Mouse (Mus musculus) myocyte (in vitro differentiated cells): ENCODE results near the gene Gm42715. TPM values are rescaled to one million over a fixed set of nuclear protein-coding genes. Genes with fewer than 3 reads are reported as not detected.
A peak's percentile ranks its signal among the peaks of the same experiment; 100 is the strongest.

Experiments used
- H3K27me3 ChIP-seq: one replicate; pipeline ENCODE4 v1.6.1; 2011; ENCODE audit not compliant: control insufficient read depth, insufficient read depth, insufficient read length
- H3K36me3 ChIP-seq: one replicate; pipeline ENCODE4 v1.6.1; 2011; ENCODE audit not compliant: control insufficient read depth, insufficient read depth
- H3K4me2 ChIP-seq: one replicate; pipeline ENCODE4 v1.6.1; 2011; ENCODE audit warnings: low read depth, control low read depth
- H3K4me3 ChIP-seq: one replicate; pipeline ENCODE4 v1.5.1; 2011; ENCODE audit warnings: mild to moderate bottlenecking, control low read depth, moderate library complexity
- H3K79me2 ChIP-seq: one replicate; pipeline ENCODE4 v1.6.1; 2011; ENCODE audit not compliant: control insufficient read depth, insufficient read depth
- H3ac ChIP-seq: one replicate; pipeline ENCODE4 v1.6.1; 2011; ENCODE audit not compliant: control insufficient read depth, insufficient read length
- CEBPB ChIP-seq: IDR thresholded peaks from 2 replicates; pipeline ENCODE4 v1.6.1; 2011; ENCODE audit warnings: mild to moderate bottlenecking, moderate library complexity; ENCODE audit not compliant: poor library complexity, insufficient read depth, severe bottlenecking
- E2F4 ChIP-seq: IDR thresholded peaks from one replicate; pipeline ENCODE4 v1.6.1; 2011; ENCODE audit warnings: mild to moderate bottlenecking, control low read depth, moderate library complexity; ENCODE audit not compliant: insufficient read depth
- MAX ChIP-seq: IDR thresholded peaks from one replicate; pipeline ENCODE4 v1.6.1; 2011; ENCODE audit warnings: low read depth, mild to moderate bottlenecking, control low read depth
- MYOD1 ChIP-seq, 3 experiments: IDR thresholded peaks; one replicate each; pipeline ENCODE4 v1.6.1; 2011; ENCODE audit warnings: control low read depth in 2 of 3, low read depth in 2 of 3, mild to moderate bottlenecking in 2 of 3, moderate library complexity in 1 of 3; ENCODE audit not compliant: insufficient read length in 2 of 3, control insufficient read depth in 1 of 3
- MYOG ChIP-seq, 3 experiments: IDR thresholded peaks; one replicate each; pipeline ENCODE4 v1.6.1; 2011; ENCODE audit warnings: control low read depth in 2 of 3, low read depth in 2 of 3, mild to moderate bottlenecking in 2 of 3; ENCODE audit not compliant: insufficient read length in 2 of 3, control insufficient read depth in 1 of 3, insufficient read depth in 1 of 3
- POLR2A ChIP-seq: IDR thresholded peaks from one replicate; pipeline ENCODE4 v1.6.1; 2011; ENCODE audit warnings: low read depth, mild to moderate bottlenecking, control low read depth, moderate library complexity; ENCODE audit not compliant: insufficient read length
- POLR2AphosphoS2 ChIP-seq: IDR thresholded peaks from one replicate; pipeline ENCODE4 v1.6.1; 2011; ENCODE audit warnings: low read depth, control low read depth; ENCODE audit not compliant: insufficient read length
- REST ChIP-seq: IDR thresholded peaks from one replicate; pipeline ENCODE4 v1.6.1; 2011; ENCODE audit warnings: mild to moderate bottlenecking, control low read depth, moderate library complexity; ENCODE audit not compliant: insufficient read depth, insufficient read length
- SRF ChIP-seq: IDR thresholded peaks from one replicate; pipeline ENCODE4 v1.6.1; 2011; ENCODE audit warnings: low read depth; ENCODE audit not compliant: control insufficient read depth, insufficient read length
- TCF12 ChIP-seq: IDR thresholded peaks from one replicate; pipeline ENCODE4 v1.6.1; 2011; ENCODE audit warnings: mild to moderate bottlenecking, control low read depth; ENCODE audit not compliant: poor library complexity, insufficient read depth, severe bottlenecking
- TCF3 ChIP-seq: IDR thresholded peaks from one replicate; pipeline ENCODE4 v1.6.1; 2011; ENCODE audit warnings: low read depth, control low read depth; ENCODE audit not compliant: insufficient read length
- USF1 ChIP-seq: IDR thresholded peaks from one replicate; pipeline ENCODE4 v1.6.1; 2011; ENCODE audit warnings: low read depth, mild to moderate bottlenecking, control low read depth, moderate library complexity
- polyA plus RNA-seq: library from polyadenylated mRNA; unstranded; fragments of >200 nt; fragmentation: generic; extraction: Trizol; gene quantifications from one replicate; pipeline ENCODE4 v1.2.1, GENCODE M21; 2012; ENCODE audit warnings: missing spikeins

The Gm42715 gene
- polyA plus RNA-seq, 1 experiment: 6.8 TPM

DNA sequence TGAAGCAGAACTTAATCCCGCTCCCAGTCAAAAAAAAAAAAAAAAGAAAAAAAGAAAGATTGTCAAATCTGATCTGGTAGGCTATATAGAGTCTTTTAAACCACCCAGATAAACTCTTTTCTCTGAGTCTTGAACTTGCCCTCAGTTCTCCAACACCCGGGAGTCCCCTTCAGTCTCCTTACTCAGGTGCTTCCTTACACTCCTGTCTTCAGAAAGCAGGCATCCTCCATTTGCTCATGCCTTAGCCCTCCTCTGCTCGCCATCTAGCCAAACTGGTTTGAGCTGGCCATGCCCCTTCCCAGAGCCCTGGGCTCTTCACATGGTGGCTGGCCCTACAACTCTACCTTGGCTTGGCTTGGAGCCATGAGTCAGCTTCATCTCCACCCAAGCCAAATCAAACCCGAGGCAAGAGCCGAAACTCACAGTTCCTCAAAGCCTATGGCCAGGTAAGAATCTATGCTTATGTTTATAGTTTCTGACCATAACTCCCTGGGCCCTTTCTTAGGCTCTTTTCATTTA, 42.0 kb downstream of the Gm42715 start, which contains the start of gene Tmem265:
Gene Tmem265 (plus strand): TSS at position 51 of the 519 bp plus-strand sequence.
- no peak for TF ChIP-seq MYOD1 (IDR thresholded peaks at IDR 0.05; ENCODE audit: control insufficient read depth in 1 of 3, insufficient read length in 2 of 3, low read depth in 2 of 3)
- no peak for TF ChIP-seq USF1
- no peak for TF ChIP-seq CEBPB
- TF ChIP-seq REST: no peak
- no peak for TF ChIP-seq TCF12
- TF ChIP-seq MYOG (IDR thresholded peaks at IDR 0.05; ENCODE audit: control insufficient read depth in 1 of 3, insufficient read depth in 1 of 3, insufficient read length in 2 of 3, low read depth in 2 of 3): no peak
- TF ChIP-seq SRF: no peak
- no peak for TF ChIP-seq TCF3
- no peak for TF ChIP-seq POLR2AphosphoS2
- no peak for TF ChIP-seq MAX
- TF ChIP-seq POLR2A: no peak
- no peak for TF ChIP-seq E2F4
- H3K27me3 ChIP-seq: no peaks in the 10 kb centered on the region
- peaks cover 35% of the 10 kb centered on the region for H3K36me3 ChIP-seq
- H3K79me2 ChIP-seq: no peaks in the 10 kb centered on the region
- no peak within 1 kb of the TSS for H3K4me2 ChIP-seq
- H3K4me3 ChIP-seq: no peak within 1 kb of the TSS
- no peak within 1 kb of the TSS for H3ac ChIP-seq

DNA sequence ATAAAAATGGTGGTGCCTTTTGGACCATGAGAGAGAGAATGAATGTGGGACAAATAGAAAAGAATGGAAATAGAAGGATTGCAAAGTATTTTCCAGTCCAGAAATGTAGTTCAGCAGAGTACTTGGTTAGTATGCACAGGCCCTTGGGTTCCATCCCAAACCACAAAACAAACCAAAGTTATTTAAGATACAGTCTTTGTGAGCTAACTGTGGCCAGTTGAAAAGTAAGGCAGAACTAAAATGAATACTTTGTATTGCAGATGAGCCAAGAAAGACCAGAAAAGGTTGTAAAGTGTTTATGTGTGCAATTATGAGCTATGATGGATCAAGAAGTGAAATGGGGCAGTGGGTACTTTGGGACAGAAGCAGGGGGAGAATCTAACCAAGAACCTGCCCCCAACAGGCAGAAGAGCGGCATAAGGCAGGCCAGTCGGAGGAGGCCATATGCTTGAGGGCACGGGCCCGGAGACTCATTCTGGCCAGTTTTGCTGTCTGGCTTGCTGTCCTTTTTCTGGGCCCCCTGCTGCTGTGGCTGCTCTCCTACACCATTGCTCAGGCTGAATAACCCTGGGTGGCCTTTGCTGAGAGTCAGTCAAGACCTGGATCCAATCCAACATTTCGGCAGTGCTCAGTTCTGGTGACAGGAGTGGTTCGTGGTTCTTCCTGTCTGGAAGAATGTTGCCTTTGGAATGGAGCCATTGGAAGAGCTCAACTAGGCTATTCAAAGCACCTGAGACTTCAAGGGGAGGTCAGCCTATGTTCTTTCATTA, 45.2 kb downstream of the Gm42715 start:
- no peak overlapping the region for H3K4me3 ChIP-seq
- no peak overlapping the region for H3ac ChIP-seq
- H3K4me2 ChIP-seq: no peak overlapping the region
- peaks cover 19% of the 10 kb centered on the region for H3K36me3 ChIP-seq
- TF ChIP-seq CEBPB (no peak), POLR2A (no peak), POLR2AphosphoS2 (peak; percentile 19), MYOG (IDR thresholded peaks at IDR 0.05; ENCODE audit: control insufficient read depth in 1 of 3, insufficient read depth in 1 of 3, insufficient read length in 2 of 3, low read depth in 2 of 3) (no peak), SRF (no peak)
- no peaks in the 10 kb centered on the region for H3K27me3 ChIP-seq
- no peaks in the 10 kb centered on the region for H3K79me2 ChIP-seq

DNA sequence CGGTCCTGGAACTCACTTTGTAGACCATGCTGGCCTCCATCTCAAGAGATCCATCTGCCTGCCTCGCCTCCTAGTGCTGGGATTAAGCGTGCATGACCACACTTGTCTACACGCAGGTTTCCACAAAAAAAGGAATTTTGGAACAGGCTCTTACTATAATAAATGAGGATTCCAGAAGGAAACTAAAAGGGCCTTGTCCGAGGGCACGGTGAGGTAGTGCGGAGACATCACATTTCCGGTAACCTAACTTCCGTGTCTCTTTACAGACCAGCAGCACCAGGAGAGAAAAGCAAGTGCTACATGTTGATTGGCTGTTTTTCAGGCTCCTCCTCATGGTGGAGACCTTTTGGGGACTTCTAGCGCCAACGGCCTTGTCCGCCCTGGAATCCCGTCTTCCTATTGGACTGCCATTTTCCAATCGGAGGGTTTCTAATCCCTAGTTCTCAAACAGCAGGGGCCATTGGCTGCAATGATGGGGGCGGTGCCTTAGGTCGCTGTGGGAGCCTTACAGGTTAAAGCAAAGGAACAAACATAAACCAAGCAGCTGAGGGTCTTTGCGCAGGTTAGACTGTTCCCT, 53.6 kb downstream of the Gm42715 start, which contains the start of gene Phkg2:
Gene Phkg2 (plus strand): TSS at position 446 of the 577 bp plus-strand sequence.
- Histone ChIP-seq H3ac (peak within 1 kb of the TSS; percentile 25), H3K4me3 (peak within 1 kb of the TSS; percentile 59), H3K79me2 (peaks cover 12% of the 10 kb centered on the region), H3K27me3 (no peaks in the 10 kb centered on the region), H3K36me3 (no peaks in the 10 kb centered on the region), H3K4me2 (peak within 1 kb of the TSS; percentile 94)
- TF ChIP-seq POLR2AphosphoS2: peak; percentile 61
- no peak for TF ChIP-seq MYOG (IDR thresholded peaks at IDR 0.05; ENCODE audit: control insufficient read depth in 1 of 3, insufficient read depth in 1 of 3, insufficient read length in 2 of 3, low read depth in 2 of 3)
- TF ChIP-seq CEBPB: no peak
- no peak for TF ChIP-seq USF1
- TF ChIP-seq SRF: peak; percentile 61
- TF ChIP-seq POLR2A: peak; percentile 68
- TF ChIP-seq TCF12: no peak

DNA sequence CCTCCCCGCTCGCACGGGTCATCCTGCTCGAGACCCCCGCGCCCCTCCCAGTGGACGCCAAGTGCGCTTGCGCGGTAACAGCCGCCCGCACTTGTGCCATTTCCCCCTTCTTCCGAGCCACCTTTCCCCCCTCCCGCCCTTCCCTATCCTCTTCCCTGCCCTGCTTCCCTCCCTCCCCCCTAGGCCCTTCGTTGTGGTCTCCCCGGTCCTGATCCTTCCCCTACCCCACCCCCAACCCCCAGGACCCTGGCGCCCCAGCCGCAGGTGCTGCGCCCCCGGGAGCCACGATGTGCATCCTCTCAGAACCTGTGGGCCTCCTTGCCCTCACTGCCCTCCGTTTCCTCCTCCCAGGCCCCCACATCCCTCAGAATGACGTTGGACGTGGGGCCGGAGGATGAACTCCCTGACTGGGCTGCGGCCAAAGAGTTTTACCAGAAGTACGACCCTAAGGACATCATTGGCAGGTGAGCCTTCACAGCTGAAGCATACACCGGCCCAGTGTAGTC, 54.2 kb downstream of the Gm42715 start:
- no peaks in the 10 kb centered on the region for H3K27me3 ChIP-seq
- TF ChIP-seq REST: no peak
- TF ChIP-seq CEBPB: no peak
- no peak for TF ChIP-seq POLR2AphosphoS2
- no peak for TF ChIP-seq SRF
- no peak for TF ChIP-seq E2F4
- peak overlapping the region; percentile 94 for H3K4me2 ChIP-seq
- H3K36me3 ChIP-seq: peaks cover 3% of the 10 kb centered on the region
- peak overlapping the region; percentile 59 for H3K4me3 ChIP-seq
- H3K79me2 ChIP-seq: peaks cover 12% of the 10 kb centered on the region
- peak overlapping the region; percentile 25 for H3ac ChIP-seq

DNA sequence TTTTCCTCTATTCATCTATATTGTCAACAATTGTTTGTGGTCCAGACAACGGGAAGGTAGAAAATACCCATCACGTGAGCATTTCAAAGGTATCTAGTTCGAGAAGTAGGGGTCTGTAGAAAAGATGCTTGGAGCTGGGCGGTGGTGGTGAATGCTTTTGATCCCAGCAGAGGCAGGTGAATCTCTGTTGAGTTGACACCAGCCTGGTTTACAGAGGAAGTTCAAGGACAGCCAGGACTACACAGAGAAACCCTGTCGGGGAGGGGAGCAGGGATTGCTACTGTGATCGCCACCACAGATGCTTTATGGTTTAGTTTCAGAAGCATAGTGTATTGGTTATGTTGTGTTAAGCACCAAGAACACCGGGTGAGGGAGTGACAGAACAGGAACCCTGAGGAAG, 54.7 kb downstream of the Gm42715 start:
- Histone ChIP-seq H3K4me2 (peak overlapping the region; percentile 94), H3K36me3 (peaks cover 3% of the 10 kb centered on the region), H3K4me3 (peak overlapping the region; percentile 59), H3ac (peak overlapping the region; percentile 25), H3K27me3 (no peaks in the 10 kb centered on the region), H3K79me2 (peaks cover 12% of the 10 kb centered on the region)
- no peak for TF ChIP-seq REST
- TF ChIP-seq POLR2AphosphoS2: no peak
- TF ChIP-seq CEBPB: no peak
- no peak for TF ChIP-seq E2F4
- no peak for TF ChIP-seq POLR2A
- TF ChIP-seq TCF12: no peak
- TF ChIP-seq SRF: no peak
- TF ChIP-seq MYOG (IDR thresholded peaks at IDR 0.05; ENCODE audit: control insufficient read depth in 1 of 3, insufficient read depth in 1 of 3, insufficient read length in 2 of 3, low read depth in 2 of 3): no peak
- no peak for TF ChIP-seq TCF3
- no peak for TF ChIP-seq MYOD1 (IDR thresholded peaks at IDR 0.05; ENCODE audit: control insufficient read depth in 1 of 3, insufficient read length in 2 of 3, low read depth in 2 of 3)
- TF ChIP-seq USF1: no peak
- TF ChIP-seq MAX: no peak
